Mouse (Mus musculus): ENCODE data around the gene Ccdc169.
"Not testable (repeated sequence)": the region's sequence is repeated elsewhere in the genome, so short reads cannot be mapped to it uniquely, and the experiment has no call there.

DNA sequence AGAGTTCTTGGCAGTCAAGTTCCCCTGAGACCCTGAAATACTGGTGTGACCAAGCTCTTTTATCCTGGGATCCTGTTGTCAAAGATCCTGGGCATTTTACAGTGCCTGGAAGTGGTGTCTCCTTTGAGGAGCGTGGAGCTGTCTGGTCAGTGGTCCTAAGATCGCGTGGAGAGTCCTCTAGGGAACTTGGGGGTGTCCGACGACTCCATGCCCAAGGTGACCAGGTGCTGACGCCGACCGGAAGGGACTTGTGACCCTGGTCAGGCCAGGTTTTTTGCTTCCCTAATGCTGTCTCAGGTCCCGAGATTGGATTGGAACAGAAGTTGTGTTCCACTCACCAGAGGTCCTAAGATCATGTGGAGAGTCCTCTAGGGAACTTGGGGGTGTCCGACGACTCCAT lies 66.5 kb downstream of the Ccdc169 start:
- not testable (repeated sequence) for TF ChIP-seq CTCF (IDR thresholded peaks at IDR 0.05; ENCODE audit: low read depth, low read length); POLR2A (IDR thresholded peaks at IDR 0.05; ENCODE audit: borderline replicate concordance, low read depth, low read length)
